Mouse (Mus musculus) hindbrain, postnatal 0 days (tissue): ENCODE data around the gene S100a9. TPM values are rescaled to one million over a fixed set of nuclear protein-coding genes. Genes with fewer than 3 reads are reported as not detected.

Experiments
- ATAC-seq: fragments of 200-750 bp; cut with Nextera tagmentation; 2 replicates; pipeline ENCODE4 v1.8.0; 2017; ENCODE audit warnings: mild to moderate bottlenecking, moderate TSS enrichment, moderate library complexity
- DNase-seq: peaks from one replicate; pipeline ENCODE4 v3.0.0-alpha.2; 2015; ENCODE audit warnings: low spot score
- H3K27ac ChIP-seq: fragments of 300-500 bp; sonication (generic); 2 replicates; pipeline ENCODE4 v1.5.1; 2014; ENCODE audit warnings: mild to moderate bottlenecking
- H3K27me3 ChIP-seq: fragments of 300-500 bp; sonication (generic); 2 replicates; pipeline ENCODE4 v1.6.1; 2014; ENCODE audit warnings: low read length, mixed read lengths; ENCODE audit not compliant: insufficient read depth
- H3K36me3 ChIP-seq: fragments of 300-500 bp; sonication (generic); 2 replicates; pipeline ENCODE4 v1.6.1; 2014; ENCODE audit warnings: low read length, mixed read lengths; ENCODE audit not compliant: insufficient read depth
- H3K4me1 ChIP-seq: fragments of 300-500 bp; sonication (generic); 2 replicates; pipeline ENCODE4 v1.6.1; 2014; ENCODE audit warnings: antibody characterized with exemption, low read length, mixed read lengths; ENCODE audit not compliant: insufficient read depth
- H3K4me2 ChIP-seq: fragments of 300-500 bp; sonication (generic); 2 replicates; pipeline ENCODE4 v1.6.1; 2014; ENCODE audit warnings: low read depth, mild to moderate bottlenecking, low read length, moderate library complexity, mixed read lengths
- H3K4me3 ChIP-seq: fragments of 300-500 bp; sonication (generic); 2 replicates; pipeline ENCODE4 v1.5.1; 2014; ENCODE audit warnings: low read length
- H3K9ac ChIP-seq: fragments of 300-500 bp; sonication (generic); replicated peaks from 2 replicates; pipeline ENCODE4 v1.6.1; 2014; ENCODE audit warnings: mild to moderate bottlenecking, low read length, moderate library complexity, mixed read lengths
- H3K9me3 ChIP-seq: fragments of 300-500 bp; sonication (generic); 2 replicates; pipeline ENCODE4 v1.6.1; 2016; ENCODE audit warnings: low read length, mixed read lengths
- CTCF ChIP-seq: IDR thresholded peaks from 2 replicates; pipeline ENCODE4 v1.5.1; 2016; ENCODE audit warnings: antibody characterized with exemption, control low read depth, low read depth
- WGBS: fragments of 180-500 bp; shearing (Covaris S2); extraction: QIAGEN DNeasy Blood & Tissue Kit; methylation state at CpG from one replicate; pipeline ENCODE4 v1.1.7; 2014; 5-methylcytosine and 5-hydroxymethylcytosine counted together
- polyA plus RNA-seq: library from polyadenylated mRNA; unstranded; fragments of >200 nt; fragmentation: Nextera tagmentation; extraction: Ambion mirVana; gene quantifications from 2 replicates; pipeline ENCODE4 v1.2.1, GENCODE M21; 2015
- total RNA-seq: library from RNA; depleted of rRNA; stranded (reverse); fragments of >200 nt; gene quantifications from 2 replicates; pipeline ENCODE4 v1.2.3, GENCODE M21; 2014; rRNA removed

Gene S100a9
- total and polyA plus RNA-seq, 2 experiments from 2014 or later, result 1.3 to 6.4 TPM

- DNase-seq (no peak), ATAC-seq (no peak)
- H3K4me1 ChIP-seq, result no peaks in the 10 kb centered on the region
These were observed 41.8 kb downstream of the S100a9 start, which contains the start of gene S100a7a for GRCm38 (mm10) chr3:90653717-90654116. S100a7a (plus strand) TSS chr3:90654017.

DNA sequence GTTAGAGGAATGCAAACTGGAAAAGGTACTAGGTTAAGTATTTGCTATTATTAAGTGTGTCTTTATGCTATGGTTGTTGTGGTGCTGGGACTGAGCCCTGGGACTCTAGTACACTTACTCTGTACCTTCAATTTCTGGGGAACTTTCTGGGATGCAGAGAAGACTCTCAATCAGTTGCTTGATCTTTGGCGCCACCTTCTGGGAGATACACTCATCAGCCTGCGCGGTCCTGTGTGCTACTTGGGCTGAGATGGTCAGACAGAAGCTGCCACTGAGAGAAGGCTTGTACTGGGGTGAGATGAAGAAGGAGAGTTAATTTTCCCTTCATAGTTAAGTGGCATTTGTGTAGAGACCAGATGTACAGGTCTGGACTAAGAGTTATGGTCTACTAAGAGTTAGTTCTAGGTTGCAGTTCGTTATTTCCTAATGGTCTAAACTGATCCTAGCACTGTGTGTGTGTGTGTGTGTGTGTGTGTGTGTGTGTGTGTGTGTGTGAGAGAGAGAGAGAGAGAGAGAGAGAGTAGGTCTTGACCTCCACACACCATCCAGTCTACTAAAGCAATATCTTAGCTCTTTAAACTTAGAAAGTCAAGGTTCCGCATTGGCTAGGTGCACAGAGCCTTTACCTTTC is 42.5 kb downstream of the S100a9 start:
- DNase-seq, result peak; percentile 91
- no peak overlapping the region for H3K9ac ChIP-seq
- H3K27me3 ChIP-seq, result no peaks in the 10 kb centered on the region
- no peak overlapping the region for H3K4me3 ChIP-seq
- no peak overlapping the region for H3K4me2 ChIP-seq
- H3K4me1 ChIP-seq, result no peaks in the 10 kb centered on the region
- H3K9me3 ChIP-seq, result no peaks in the 10 kb centered on the region
- peak; percentile 87 for TF ChIP-seq CTCF
- no peaks in the 10 kb centered on the region for H3K36me3 ChIP-seq
- WGBS, result 34% methylated on average over 5 of the region's 5 CpGs
- no peak overlapping the region for H3K27ac ChIP-seq
- peak; percentile 89 for ATAC-seq

More at GRCm38 (mm10) chr3:90653717-90654116, 41.8 kb downstream of the S100a9 start, which contains the start of gene S100a7a:
- H3K4me2 ChIP-seq, result no peak within 1 kb of the TSS
- H3K9me3 ChIP-seq, result no peaks in the 10 kb centered on the region
- no peaks in the 10 kb centered on the region for H3K27me3 ChIP-seq
- no peak within 1 kb of the TSS for H3K9ac ChIP-seq
- H3K36me3 ChIP-seq, result no peaks in the 10 kb centered on the region
- no peak within 1 kb of the TSS for H3K27ac ChIP-seq
- no peak for TF ChIP-seq CTCF
- no peak within 1 kb of the TSS for H3K4me3 ChIP-seq

GRCm38 (mm10) chr3:90649832-90650231 is 45.7 kb downstream of the S100a9 start:
- Histone ChIP-seq H3K36me3 (no peaks in the 10 kb centered on the region), H3K4me2 (no peak overlapping the region), H3K27ac (no peak overlapping the region), H3K27me3 (no peaks in the 10 kb centered on the region), H3K4me3 (no peak overlapping the region), H3K4me1 (no peaks in the 10 kb centered on the region), H3K9ac (no peak overlapping the region), H3K9me3 (no peaks in the 10 kb centered on the region)
- DNase-seq (no peak), ATAC-seq (no peak)
- TF ChIP-seq CTCF, result no peak
- 96% methylated on average over 2 of the region's 2 CpGs for WGBS

DNA sequence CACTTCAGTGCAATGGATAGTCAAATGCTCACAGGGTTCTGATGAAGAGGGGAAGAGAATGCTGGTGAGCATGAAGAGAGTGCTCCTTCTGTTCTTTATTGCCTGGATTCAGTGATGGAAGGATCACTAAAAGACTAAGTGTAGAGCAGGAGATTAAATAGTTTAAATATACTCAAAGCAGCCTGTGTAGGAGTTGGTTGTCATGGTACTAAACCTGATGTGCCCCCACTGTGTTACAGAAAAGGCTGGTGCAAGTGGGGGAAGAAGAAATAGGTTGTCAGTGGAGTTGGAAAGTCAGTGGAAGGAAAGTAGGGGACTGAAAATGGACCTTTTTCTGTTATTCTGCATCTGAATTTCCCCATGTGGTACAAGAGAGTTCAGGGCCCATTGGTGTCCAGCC is 46.5 kb downstream of the S100a9 start:
- ATAC-seq (no peak), DNase-seq (no peak)
- no peaks in the 10 kb centered on the region for H3K4me1 ChIP-seq
- H3K4me2 ChIP-seq, result no peak overlapping the region
- no peak overlapping the region for H3K9ac ChIP-seq
- no peak overlapping the region for H3K27ac ChIP-seq
- H3K9me3 ChIP-seq, result no peaks in the 10 kb centered on the region
- H3K4me3 ChIP-seq, result no peak overlapping the region
- no peaks in the 10 kb centered on the region for H3K36me3 ChIP-seq
- no peaks in the 10 kb centered on the region for H3K27me3 ChIP-seq
- TF ChIP-seq CTCF, result no peak

GRCm38 (mm10) chr3:90647291-90647690 is 48.2 kb downstream of the S100a9 start:
- ATAC-seq (no peak), DNase-seq (no peak)
- no peak overlapping the region for H3K4me2 ChIP-seq
- no peaks in the 10 kb centered on the region for H3K36me3 ChIP-seq
- no peaks in the 10 kb centered on the region for H3K27me3 ChIP-seq
- no peak overlapping the region for H3K9ac ChIP-seq
- H3K4me3 ChIP-seq, result no peak overlapping the region
- no peaks in the 10 kb centered on the region for H3K9me3 ChIP-seq
- no peak overlapping the region for H3K27ac ChIP-seq
- H3K4me1 ChIP-seq, result no peaks in the 10 kb centered on the region
- 88% methylated on average over 1 of the region's 1 CpGs for WGBS
- TF ChIP-seq CTCF, result no peak

DNA sequence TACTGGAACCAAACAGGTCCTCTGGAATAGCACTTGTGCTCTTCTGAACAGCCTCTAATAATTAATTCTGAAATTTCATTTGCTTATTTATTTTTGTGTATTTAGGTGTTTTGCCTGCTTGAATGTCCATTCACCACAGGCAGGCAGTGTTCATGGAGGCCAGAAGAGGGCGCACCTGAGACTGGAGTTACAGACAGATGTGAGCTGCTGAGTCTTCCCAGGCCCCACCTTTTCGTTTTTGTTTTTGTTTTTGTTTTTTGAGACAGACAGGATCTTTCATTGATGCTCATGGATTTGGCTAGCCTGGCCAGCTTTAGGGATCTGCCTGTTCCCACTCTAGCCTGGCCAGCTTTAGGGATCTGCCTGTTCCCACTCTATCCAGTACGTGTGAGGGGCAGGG is 51.3 kb downstream of the S100a9 start:
- Histone ChIP-seq H3K27me3 (no peaks in the 10 kb centered on the region), H3K4me1 (no peaks in the 10 kb centered on the region), H3K36me3 (no peaks in the 10 kb centered on the region), H3K4me2 (no peak overlapping the region), H3K27ac (no peak overlapping the region), H3K4me3 (no peak overlapping the region), H3K9ac (no peak overlapping the region), H3K9me3 (no peaks in the 10 kb centered on the region)
- 51% methylated on average over 3 of the region's 3 CpGs for WGBS
- peak; percentile 60 for TF ChIP-seq CTCF
- DNase-seq (no peak), ATAC-seq (no peak)

Other genes with a start within 250 kb of the S100a9 start
- gene Npr1, start 229.9 kb downstream of the S100a9 start, total RNA-seq, result 3.5 and 6.2 TPM in 2 replicates
- 2.8 TPM in 2 replicates for gene Npr1, start 229.9 kb downstream of the S100a9 start, polyA plus RNA-seq
- 111 and 119 TPM in 2 replicates for gene Ilf2, start 219.6 kb downstream of the S100a9 start, total RNA-seq
- gene Ilf2, start 219.6 kb downstream of the S100a9 start, polyA plus RNA-seq, result 177 and 178 TPM in 2 replicates
- 49.7 and 52.0 TPM in 2 replicates for gene Snapin, start 204.7 kb downstream of the S100a9 start, total RNA-seq
- 102 and 106 TPM in 2 replicates for gene Snapin, start 204.7 kb downstream of the S100a9 start, polyA plus RNA-seq
- 210 and 220 TPM in 2 replicates for gene Chtop, start 186.2 kb downstream of the S100a9 start, total RNA-seq
- gene Chtop, start 186.2 kb downstream of the S100a9 start, polyA plus RNA-seq, result 162 and 165 TPM in 2 replicates
- gene S100a1, start 181.3 kb downstream of the S100a9 start, total RNA-seq, result 27.7 and 28.1 TPM in 2 replicates
- 88.9 and 93.6 TPM in 2 replicates for gene S100a1, start 181.3 kb downstream of the S100a9 start, polyA plus RNA-seq
- gene S100a13, start 181.3 kb downstream of the S100a9 start, total RNA-seq, result 5.2 and 10.9 TPM in 2 replicates
- 37.9 and 41.4 TPM in 2 replicates for gene S100a13, start 181.3 kb downstream of the S100a9 start, polyA plus RNA-seq
- gene S100a14, start 168.9 kb downstream of the S100a9 start, total RNA-seq, result not detected in 2 replicates
- 0.29 TPM in 1 of 2 replicates, not detected in the other for gene S100a14, start 168.9 kb downstream of the S100a9 start, polyA plus RNA-seq
- gene S100a16, start 158.5 kb downstream of the S100a9 start, total RNA-seq, result 87.0 and 90.9 TPM in 2 replicates
- 103 and 115 TPM in 2 replicates for gene S100a16, start 158.5 kb downstream of the S100a9 start, polyA plus RNA-seq
- gene S100a3, start 135.1 kb downstream of the S100a9 start, total RNA-seq, result 1.4 and 5.3 TPM in 2 replicates
- 1.9 and 2.1 TPM in 2 replicates for gene S100a3, start 135.1 kb downstream of the S100a9 start, polyA plus RNA-seq
- gene S100a2, start 105.5 kb downstream of the S100a9 start, total RNA-seq, result not detected in 2 replicates
- gene S100a2, start 105.5 kb downstream of the S100a9 start, polyA plus RNA-seq, result not detected in 2 replicates
- not detected in 2 replicates for gene Gm42674, start 93.8 kb downstream of the S100a9 start, total RNA-seq
- not detected in 2 replicates for gene Gm42674, start 93.8 kb downstream of the S100a9 start, polyA plus RNA-seq
- 3.0 TPM in 1 of 2 replicates, not detected in the other for gene S100a4, start 92.0 kb downstream of the S100a9 start, total RNA-seq
- 2.3 and 3.1 TPM in 2 replicates for gene S100a4, start 92.0 kb downstream of the S100a9 start, polyA plus RNA-seq
- not detected in 2 replicates for gene S100a5, start 87.2 kb downstream of the S100a9 start, total RNA-seq
- gene S100a5, start 87.2 kb downstream of the S100a9 start, polyA plus RNA-seq, result not detected in 2 replicates
- 4.4 and 12.9 TPM in 2 replicates for gene S100a6, start 82.8 kb downstream of the S100a9 start, total RNA-seq
- 53.8 and 59.0 TPM in 2 replicates for gene S100a6, start 82.8 kb downstream of the S100a9 start, polyA plus RNA-seq
- not detected in 2 replicates for gene S100a7a, start 41.7 kb downstream of the S100a9 start, total RNA-seq
- not detected in 2 replicates for gene S100a7a, start 41.7 kb downstream of the S100a9 start, polyA plus RNA-seq
- 1.0 TPM in 1 of 2 replicates, not detected in the other for gene S100a8, start 26.7 kb downstream of the S100a9 start, total RNA-seq
- gene S100a8, start 26.7 kb downstream of the S100a9 start, polyA plus RNA-seq, result 6.3 and 6.7 TPM in 2 replicates
- gene Pglyrp4, start 31.2 kb upstream of the S100a9 start, total RNA-seq, result not detected in 2 replicates
- gene Pglyrp4, start 31.2 kb upstream of the S100a9 start, polyA plus RNA-seq, result not detected in 2 replicates
- not detected in 2 replicates for gene Gm5849, start 82.2 kb upstream of the S100a9 start, total RNA-seq
- gene Gm5849, start 82.2 kb upstream of the S100a9 start, polyA plus RNA-seq, result not detected in 2 replicates